Mouse (Mus musculus): ENCODE results near the gene Fndc9. TPM values are rescaled to one million over a fixed set of nuclear protein-coding genes. Genes with fewer than 3 reads are reported as not detected.

Fndc9 gene
- total RNA-seq, 1 experiment from 2014 or later = not detected

GRCm38 (mm10) chr11:46236976-46237375 lies 1.6 kb downstream of the Fndc9 start:
- DNase-seq = peak; percentile 81

- no peak for DNase-seq
Measured at GRCm38 (mm10) chr11:46241150-46241673, 5.9 kb downstream of the Fndc9 start.

- DNase-seq = no peak
Measured at GRCm38 (mm10) chr11:46241985-46242384, 6.7 kb downstream of the Fndc9 start.

GRCm38 (mm10) chr11:46244731-46245604 lies 9.6 kb downstream of the Fndc9 start:
- no peak for DNase-seq

- no peak for DNase-seq
Measured at GRCm38 (mm10) chr11:46245926-46246325, 10.6 kb downstream of the Fndc9 start.

- DNase-seq = no peak
Measured at GRCm38 (mm10) chr11:46246393-46246792, 11.1 kb downstream of the Fndc9 start.

- DNase-seq = no peak
Measured at GRCm38 (mm10) chr11:46248352-46248751, 13.0 kb downstream of the Fndc9 start.

GRCm38 (mm10) chr11:46251994-46252393 lies 16.7 kb downstream of the Fndc9 start:
- peak; percentile 68 for DNase-seq

- no peak for DNase-seq
Measured at GRCm38 (mm10) chr11:46255291-46255690, 20.0 kb downstream of the Fndc9 start.

GRCm38 (mm10) chr11:46258207-46258606 lies 22.9 kb downstream of the Fndc9 start:
- no peak for DNase-seq

GRCm38 (mm10) chr11:46258749-46259148 lies 23.4 kb downstream of the Fndc9 start:
- DNase-seq = no peak

GRCm38 (mm10) chr11:46262854-46263253 lies 27.5 kb downstream of the Fndc9 start:
- no peak for DNase-seq

GRCm38 (mm10) chr11:46263291-46263690 lies 28.0 kb downstream of the Fndc9 start:
- no peak for DNase-seq

- no peak for DNase-seq
Measured at GRCm38 (mm10) chr11:46264584-46264983, 29.3 kb downstream of the Fndc9 start.

- DNase-seq = no peak
Measured at GRCm38 (mm10) chr11:46265031-46265786, 29.9 kb downstream of the Fndc9 start.

GRCm38 (mm10) chr11:46268991-46269390 lies 33.7 kb downstream of the Fndc9 start:
- peak; percentile 59 for DNase-seq

- no peak for DNase-seq
Measured at GRCm38 (mm10) chr11:46269391-46269790, 34.1 kb downstream of the Fndc9 start.

GRCm38 (mm10) chr11:46269893-46270292 lies 34.6 kb downstream of the Fndc9 start:
- no peak for DNase-seq

GRCm38 (mm10) chr11:46272058-46272681 lies 36.8 kb downstream of the Fndc9 start:
- DNase-seq = no peak

- no peak for DNase-seq
Measured at GRCm38 (mm10) chr11:46273969-46274368, 38.6 kb downstream of the Fndc9 start.

GRCm38 (mm10) chr11:46275302-46275701 lies 40.0 kb downstream of the Fndc9 start:
- peak; percentile 78 for DNase-seq

GRCm38 (mm10) chr11:46276168-46276567 lies 40.8 kb downstream of the Fndc9 start:
- DNase-seq = no peak

- peak; percentile 60 for DNase-seq
Measured at GRCm38 (mm10) chr11:46276778-46277177, 41.4 kb downstream of the Fndc9 start.

Data from adrenal gland, postnatal 25 days (tissue).